Mouse (Mus musculus) lung, adult 2 months (tissue): ENCODE measurements around the gene Plxdc2.

Source experiments
- CTCF ChIP-seq: fragments of 200-500 bp; IDR thresholded peaks from 2 replicates; pipeline ENCODE4 v1.5.1; 2011; ENCODE audit warnings: mild to moderate bottlenecking, low read length, control low read depth; ENCODE audit not compliant: insufficient read depth
- POLR2A ChIP-seq: fragments of 200-500 bp; IDR thresholded peaks from 2 replicates; pipeline ENCODE4 v1.6.1; 2011; ENCODE audit warnings: low read depth, mild to moderate bottlenecking, control low read depth, low read length, borderline replicate concordance; ENCODE audit errors: extremely low read depth

DNA sequence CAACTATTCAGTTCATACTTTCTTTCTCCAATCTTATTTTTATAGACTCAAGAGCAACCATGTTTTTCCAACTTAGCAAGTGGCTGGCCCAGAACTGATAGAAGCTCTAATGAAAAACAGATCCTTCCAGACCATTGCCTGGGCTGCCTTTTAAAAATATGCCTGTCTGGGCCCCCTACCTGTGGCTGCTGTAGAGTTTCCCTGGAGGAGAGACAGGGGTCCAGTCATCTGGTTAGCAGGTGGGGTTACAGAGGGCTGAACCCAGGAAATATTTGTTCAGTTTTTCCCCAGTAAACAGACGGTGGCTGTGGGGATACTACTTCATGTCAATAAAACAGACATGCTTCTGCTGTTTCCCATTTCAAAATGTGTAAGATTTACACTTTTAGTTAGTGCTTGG, 222.0 kb downstream of the Plxdc2 start:
- TF ChIP-seq CTCF: no peak
- no peak for TF ChIP-seq POLR2A
